Mouse (Mus musculus) monocyte, adult 59 days (primary cell): ENCODE measurements around the gene Speer4f2. TPM values are rescaled to one million over a fixed set of nuclear protein-coding genes. Genes with fewer than 3 reads are reported as not detected.

Experiments
- total RNA-seq, 2 experiments: library from RNA; stranded (reverse); gene quantifications; one replicate each; pipeline ENCODE4 v1.2.4; 2023

Speer4f2 gene
- total RNA-seq = not detected

DNA sequence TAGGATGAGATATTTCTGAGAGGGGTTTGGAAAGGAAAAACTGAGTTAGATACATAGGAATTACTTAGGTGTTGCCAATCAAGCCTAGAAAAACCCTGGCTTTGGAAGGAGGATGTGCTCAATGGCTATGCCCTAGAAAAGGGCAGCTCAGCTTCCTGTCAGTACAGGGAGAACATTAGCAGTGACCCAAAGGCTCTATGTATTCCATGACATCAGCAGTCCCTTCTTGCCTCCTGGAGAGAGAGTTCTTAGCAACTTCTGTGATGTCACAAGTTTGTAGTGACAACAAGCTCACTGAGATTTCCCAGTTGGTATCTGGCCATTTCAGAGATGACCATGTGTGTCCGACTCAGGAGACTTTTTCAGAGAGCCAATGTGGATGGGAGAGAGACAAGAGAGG is at the start of gene Speer4f2:
Speer4f2 (plus strand) TSS at position 301 of the 400 bp plus-strand sequence.

Other genes starting within 250 kb of the Speer4f2 start
- gene Speer4f1, start 102.9 kb downstream of the Speer4f2 start, total RNA-seq = not detected
- under 1 TPM in 1 of 2 experiments, not detected in 1; 0.39 TPM for gene Sema3c, start 201.1 kb downstream of the Speer4f2 start, total RNA-seq